Mouse (Mus musculus) embryonic facial prominence, embryonic 15.5 days (tissue): ENCODE results near the gene Gm9747. TPM values are rescaled to one million over a fixed set of nuclear protein-coding genes. Genes with fewer than 3 reads are reported as not detected.

ENCODE experiments used
- ATAC-seq: fragments of 200-750 bp; cut with Nextera tagmentation; 2 replicates; pipeline ENCODE4 v1.8.0; 2017; ENCODE audit warnings: low read depth, moderate TSS enrichment; ENCODE audit not compliant: insufficient number of reproducible peaks, low FRiP score, low TSS enrichment
- H3K27ac ChIP-seq: fragments of 300-500 bp; sonication (generic); replicated peaks from 2 replicates; pipeline ENCODE4 v1.5.1; 2015; ENCODE audit warnings: mild to moderate bottlenecking, inconsistent platforms
- H3K27me3 ChIP-seq: fragments of 300-500 bp; sonication (generic); 2 replicates; pipeline ENCODE4 v1.6.1; 2015; ENCODE audit warnings: inconsistent platforms
- H3K36me3 ChIP-seq: fragments of 300-500 bp; sonication (generic); 2 replicates; pipeline ENCODE4 v1.6.1; 2015; ENCODE audit warnings: mild to moderate bottlenecking, inconsistent platforms
- H3K4me1 ChIP-seq: fragments of 300-500 bp; sonication (generic); 2 replicates; pipeline ENCODE4 v1.6.1; 2015; ENCODE audit warnings: inconsistent platforms
- H3K4me2 ChIP-seq: fragments of 300-500 bp; sonication (generic); replicated peaks from 2 replicates; pipeline ENCODE4 v1.6.1; 2015; ENCODE audit warnings: mild to moderate bottlenecking, inconsistent platforms
- H3K4me3 ChIP-seq: fragments of 300-500 bp; sonication (generic); replicated peaks from 2 replicates; pipeline ENCODE4 v1.5.1; 2015; ENCODE audit warnings: mild to moderate bottlenecking, inconsistent platforms
- H3K9ac ChIP-seq: fragments of 300-500 bp; sonication (generic); 2 replicates; pipeline ENCODE4 v1.6.1; 2015; ENCODE audit warnings: inconsistent platforms
- H3K9me3 ChIP-seq: fragments of 300-500 bp; sonication (generic); replicated peaks from 2 replicates; pipeline ENCODE4 v1.6.1; 2016; ENCODE audit warnings: inconsistent platforms
- WGBS: fragments of 180-500 bp; shearing (Covaris S2); methylation state at CpG from one replicate; pipeline ENCODE4 v1.1.7; 2015; 5-methylcytosine and 5-hydroxymethylcytosine counted together
- polyA plus RNA-seq: library from polyadenylated mRNA; unstranded; fragments of >200 nt; fragmentation: Nextera tagmentation; extraction: Ambion mirVana; gene quantifications from 2 replicates; pipeline ENCODE4 v1.2.1, GENCODE M21; 2015

Gene Gm9747
- polyA plus RNA-seq, 1 experiment from 2014 or later = 34.4 TPM

DNA sequence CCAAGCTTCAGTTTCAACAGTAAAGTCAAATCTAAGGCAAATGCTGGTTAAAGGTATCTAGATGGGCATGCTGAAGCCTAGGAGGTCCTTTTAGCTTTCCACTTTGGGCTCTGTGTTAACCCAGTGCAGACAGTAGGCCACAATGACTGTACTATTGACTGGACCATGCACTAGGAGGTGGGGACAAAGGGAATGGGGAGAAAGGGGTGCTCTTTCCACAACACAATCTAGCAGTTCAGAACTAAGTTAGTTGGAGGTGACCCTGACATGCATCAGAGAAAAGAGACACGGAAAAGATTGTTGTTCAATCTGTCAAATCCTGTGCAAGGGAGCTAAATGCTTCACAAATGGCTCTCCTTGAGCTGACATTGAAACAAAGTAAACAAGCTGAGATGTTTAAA, 51.0 kb downstream of the Gm9747 start:
- Histone ChIP-seq H3K4me3 (peak overlapping the region; percentile 63), H3K36me3 (peaks cover 10% of the 10 kb centered on the region; the same call in 1 of the 2 replicates), H3K9ac (peak overlapping the region; percentile 50; the same call in 1 of the 2 replicates), H3K4me2 (peak overlapping the region; percentile 69), H3K27me3 (no peaks in the 10 kb centered on the region), H3K27ac (peak overlapping the region; percentile 95), H3K4me1 (peaks cover 32% of the 10 kb centered on the region), H3K9me3 (no peaks in the 10 kb centered on the region)
- ATAC-seq = no peak
- WGBS = 5% methylated on average over 1 of the region's 1 CpGs

- Histone ChIP-seq H3K9me3 (no peaks in the 10 kb centered on the region), H3K36me3 (peaks cover 10% of the 10 kb centered on the region; the same call in 1 of the 2 replicates), H3K27me3 (no peaks in the 10 kb centered on the region), H3K4me2 (peak overlapping the region; percentile 69), H3K9ac (no peak overlapping the region), H3K4me3 (peak overlapping the region; percentile 63), H3K4me1 (peaks cover 37% of the 10 kb centered on the region), H3K27ac (peak overlapping the region; percentile 95)
- no peak for ATAC-seq
- WGBS = 10% methylated on average over 4 of the region's 4 CpGs
These were observed 51.5 kb downstream of the Gm9747 start for GRCm38 (mm10) chr1:82284403-82284802.

Other genes starting within 250 kb of the Gm9747 start
- gene Irs1, start 58.3 kb downstream of the Gm9747 start, polyA plus RNA-seq = 10.8 and 12.0 TPM in 2 replicates
- gene Rhbdd1, start 83.3 kb downstream of the Gm9747 start, polyA plus RNA-seq = 9.1 and 10.3 TPM in 2 replicates